Mouse (Mus musculus): ENCODE measurements around the gene Zdhhc8. TPM values are rescaled to one million over a fixed set of nuclear protein-coding genes. Genes with fewer than 3 reads are reported as not detected.

Gene Zdhhc8
- 7.3 and 7.6 TPM in 2 replicates for total RNA-seq (2015)
- 2.4 and 7.0 TPM in 2 replicates for total RNA-seq (2017)

DNA sequence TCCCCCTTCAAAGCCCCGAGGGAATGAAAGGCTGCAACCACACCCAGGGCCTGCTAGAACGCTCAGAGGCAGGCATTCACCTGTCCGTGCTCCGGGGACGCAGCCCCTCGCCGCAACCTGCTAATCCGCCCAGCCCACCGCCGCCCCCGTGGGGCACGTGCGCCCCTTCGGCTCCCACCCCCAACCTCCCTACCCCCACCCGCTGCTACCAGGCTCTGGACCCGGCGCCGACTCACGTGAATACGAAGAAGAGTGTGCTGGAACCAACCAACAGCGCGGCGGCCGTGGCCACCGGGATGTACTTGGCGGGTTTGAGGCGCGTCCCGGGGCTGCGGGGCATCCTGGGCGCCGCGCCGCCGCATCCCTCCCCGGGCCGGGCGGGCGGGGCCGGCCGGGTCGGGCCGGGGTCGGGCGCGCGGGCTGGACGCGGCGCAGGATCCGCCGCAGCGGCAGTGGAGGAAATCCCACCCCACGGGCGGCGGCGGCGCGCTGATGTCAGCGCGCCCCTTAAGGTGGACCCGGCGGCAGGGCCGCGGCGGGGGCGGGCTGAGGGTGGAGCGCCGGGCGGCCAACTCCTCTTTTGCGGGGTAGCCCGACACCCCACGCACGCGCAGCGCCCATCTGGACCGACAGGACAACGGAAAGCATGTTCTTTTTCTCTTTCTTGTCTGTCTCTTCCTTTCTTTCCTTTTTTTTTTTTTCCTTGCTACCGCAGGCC, at the start of gene Zdhhc8:
Gene Zdhhc8 (minus strand): TSS at position 466 of the 718 bp plus-strand sequence.
- peak; percentile 36 for ATAC-seq (replicated peaks; ENCODE audit: poor library complexity)

DNA sequence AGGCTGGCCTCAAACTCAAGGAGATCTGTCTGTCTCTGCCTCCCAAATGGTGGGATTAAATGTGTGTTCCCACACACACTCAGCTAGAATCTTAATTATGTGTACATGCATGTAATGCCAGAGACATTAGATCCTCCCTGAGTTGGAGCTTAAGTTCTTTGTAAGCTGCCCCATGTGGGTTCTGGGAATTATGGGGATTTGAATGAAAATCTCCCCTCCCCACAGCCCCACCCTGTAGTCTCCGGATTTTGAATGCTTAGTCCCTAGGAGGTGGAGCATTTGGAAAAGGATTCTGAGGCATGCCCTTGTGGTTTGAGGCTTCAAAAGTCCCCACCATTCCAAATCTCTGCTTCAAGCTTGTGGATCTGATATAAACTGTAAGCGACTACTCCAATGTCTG, 40.2 kb upstream of the Zdhhc8 start:
- ATAC-seq (replicated peaks; ENCODE audit: poor library complexity): no peak

DNA sequence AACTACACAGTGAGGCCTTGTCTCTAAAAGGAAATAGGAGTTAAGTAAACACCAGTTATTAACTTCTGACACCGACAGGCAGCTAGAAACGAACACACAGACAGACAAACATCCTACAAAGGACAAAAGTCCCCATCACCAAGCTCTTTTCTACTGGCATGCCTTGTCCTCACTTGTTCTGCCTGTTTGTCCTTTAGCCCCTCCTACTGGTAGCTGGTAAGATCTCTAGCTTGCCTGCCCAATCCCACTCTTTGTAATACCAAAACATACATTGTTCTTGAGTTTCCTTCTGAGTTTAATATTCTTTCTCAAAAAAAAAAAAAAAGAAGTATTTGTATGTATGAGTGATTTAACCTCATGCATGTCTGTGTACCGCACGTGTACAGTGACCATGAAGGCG, 33.2 kb upstream of the Zdhhc8 start:
- ATAC-seq (replicated peaks; ENCODE audit: poor library complexity): peak; percentile 76

DNA sequence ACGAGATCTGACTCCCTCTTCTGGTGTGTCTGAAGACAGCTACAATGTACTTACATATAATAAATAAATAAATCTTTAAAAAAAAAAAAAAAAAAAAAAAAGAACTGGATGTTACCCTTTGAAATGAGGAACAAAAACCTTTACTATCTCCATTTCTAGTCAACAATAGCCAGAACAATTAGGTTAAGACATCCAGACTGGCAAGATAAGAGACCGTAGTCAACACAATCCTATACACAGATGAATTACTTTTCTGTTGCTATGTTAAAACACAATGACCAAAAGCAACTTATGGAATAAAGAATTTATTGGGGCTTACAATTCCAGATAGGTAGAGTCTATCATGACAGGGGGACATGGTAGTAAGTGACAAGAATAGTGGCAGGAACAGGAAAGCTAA, 30.1 kb upstream of the Zdhhc8 start:
- no peak for ATAC-seq (replicated peaks; ENCODE audit: poor library complexity)

DNA sequence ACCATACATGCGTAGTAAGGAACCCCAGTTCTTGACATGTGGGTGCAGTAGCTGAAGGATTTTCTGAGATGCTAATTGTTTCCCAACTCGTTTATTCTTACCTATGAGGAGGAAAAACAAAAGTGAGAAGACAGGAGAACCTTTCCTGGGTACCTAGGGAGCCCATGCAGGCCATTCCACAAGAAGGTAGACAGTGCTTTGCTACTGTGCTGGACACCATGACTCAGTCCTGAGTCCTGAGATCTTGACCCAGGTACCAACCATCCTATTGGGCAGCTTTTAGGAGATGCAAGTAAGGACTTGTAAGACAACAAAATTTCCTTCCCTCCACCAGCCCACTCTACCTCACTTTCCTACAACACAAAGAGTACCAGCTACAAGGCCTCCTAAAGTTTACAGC, 23.3 kb upstream of the Zdhhc8 start, which contains the start of gene Gm49776:
Gene Gm49776 (minus strand): TSS at position 101 of the 400 bp plus-strand sequence.
- no peak for ATAC-seq (replicated peaks; ENCODE audit: poor library complexity)

DNA sequence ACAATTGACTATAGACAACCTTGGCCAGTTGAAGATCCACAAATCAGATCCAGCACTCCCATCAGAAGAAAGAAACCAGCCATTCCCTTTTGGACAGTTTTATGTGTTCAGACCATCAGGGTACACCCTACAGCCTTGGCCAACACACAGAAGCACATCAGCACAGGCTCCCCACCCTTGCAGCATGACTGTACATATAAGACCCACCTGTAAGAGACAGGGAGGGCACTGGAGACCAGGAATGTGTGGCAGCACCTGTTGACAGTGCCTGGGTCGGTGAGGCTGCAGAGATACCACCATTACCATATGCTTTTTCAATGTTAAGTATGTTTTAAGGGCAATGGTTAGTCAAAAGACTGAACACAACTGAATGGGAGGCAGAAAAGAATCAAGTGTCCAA, 18.9 kb upstream of the Zdhhc8 start:
- ATAC-seq (replicated peaks; ENCODE audit: poor library complexity): no peak

DNA sequence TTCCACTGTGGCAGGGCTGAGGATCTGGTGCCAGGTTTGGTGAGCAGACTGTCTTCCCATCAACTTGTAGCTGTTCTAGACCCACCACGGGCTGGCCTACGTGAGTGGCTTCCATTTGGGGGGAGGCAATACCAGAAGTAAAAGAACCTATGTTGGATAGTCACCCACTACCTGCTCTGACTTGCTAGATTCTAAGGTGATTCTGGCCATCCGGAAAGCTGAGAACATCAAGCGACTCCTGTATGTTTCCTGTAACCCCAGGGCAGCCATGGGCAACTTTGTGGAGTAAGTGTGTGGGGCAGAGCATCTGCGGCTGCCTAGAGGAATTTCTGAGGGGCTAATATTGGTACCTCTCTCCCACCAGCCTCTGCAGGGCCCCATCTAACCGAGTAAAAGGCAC, 17.8 kb upstream of the Zdhhc8 start:
- no peak for ATAC-seq (replicated peaks; ENCODE audit: poor library complexity)

DNA sequence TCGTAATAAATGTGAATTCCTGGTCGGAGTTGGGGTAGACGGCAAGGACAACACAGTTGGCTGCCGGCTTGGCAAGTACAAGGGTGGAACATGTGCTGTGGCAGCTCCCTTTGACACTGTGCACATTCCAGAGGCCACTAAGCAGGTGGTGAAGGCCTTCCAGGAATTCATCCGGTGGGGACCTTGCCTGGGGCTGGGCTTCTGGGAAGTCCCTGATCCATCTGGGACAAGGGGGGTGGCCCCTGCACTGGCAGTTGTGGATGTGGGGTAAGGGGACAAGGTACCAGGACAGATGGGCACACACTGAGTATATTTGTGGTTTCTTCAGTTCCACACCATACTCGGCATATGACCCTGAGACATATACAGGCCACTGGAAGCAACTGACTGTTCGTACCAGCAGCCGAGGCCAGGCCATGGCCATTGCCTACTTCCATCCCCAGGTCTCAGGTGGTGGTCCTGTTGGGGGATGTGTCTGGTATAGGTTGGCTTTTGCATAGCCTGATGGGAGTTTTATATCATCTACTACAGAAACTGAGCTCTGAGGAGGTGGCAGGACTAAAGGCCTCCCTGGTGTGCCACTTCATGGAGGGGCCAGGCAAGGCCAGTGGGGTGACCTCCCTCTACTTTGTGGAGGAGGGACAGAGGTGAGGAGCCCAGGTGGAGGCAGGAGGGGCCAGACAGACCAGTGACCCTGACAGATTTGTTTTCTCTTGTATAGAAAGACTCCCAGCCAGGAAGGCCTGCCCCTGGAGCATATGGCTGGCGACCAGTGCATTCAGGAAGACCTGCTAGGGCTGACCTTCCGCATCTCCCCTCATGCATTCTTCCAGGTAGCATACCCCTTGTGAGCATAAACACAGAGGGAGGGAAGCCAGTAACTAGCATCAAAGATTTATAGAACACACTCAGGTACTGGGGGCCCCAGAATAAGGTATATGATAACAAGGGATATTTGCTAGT, 16.2 kb upstream of the Zdhhc8 start:
- ATAC-seq (replicated peaks; ENCODE audit: poor library complexity): no peak

DNA sequence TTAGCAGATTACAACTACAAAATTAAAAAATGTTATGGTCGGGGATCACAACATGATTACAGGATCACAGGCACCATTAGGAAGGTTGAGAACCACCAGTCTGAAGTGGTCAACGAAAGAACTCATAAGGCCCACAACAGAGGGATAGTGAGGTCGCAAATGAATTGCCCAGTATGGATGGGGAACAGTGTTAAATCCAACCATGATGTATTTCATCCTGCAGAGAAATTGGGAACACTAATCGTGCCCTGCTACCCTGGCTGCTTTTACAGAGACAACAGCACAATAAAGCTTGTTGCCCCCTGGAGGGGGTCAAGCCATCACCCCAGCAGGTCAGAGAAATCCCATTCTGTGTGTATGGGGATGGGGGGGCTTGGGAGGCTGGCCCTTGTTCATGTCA, 15.3 kb upstream of the Zdhhc8 start:
- ATAC-seq (replicated peaks; ENCODE audit: poor library complexity): no peak

DNA sequence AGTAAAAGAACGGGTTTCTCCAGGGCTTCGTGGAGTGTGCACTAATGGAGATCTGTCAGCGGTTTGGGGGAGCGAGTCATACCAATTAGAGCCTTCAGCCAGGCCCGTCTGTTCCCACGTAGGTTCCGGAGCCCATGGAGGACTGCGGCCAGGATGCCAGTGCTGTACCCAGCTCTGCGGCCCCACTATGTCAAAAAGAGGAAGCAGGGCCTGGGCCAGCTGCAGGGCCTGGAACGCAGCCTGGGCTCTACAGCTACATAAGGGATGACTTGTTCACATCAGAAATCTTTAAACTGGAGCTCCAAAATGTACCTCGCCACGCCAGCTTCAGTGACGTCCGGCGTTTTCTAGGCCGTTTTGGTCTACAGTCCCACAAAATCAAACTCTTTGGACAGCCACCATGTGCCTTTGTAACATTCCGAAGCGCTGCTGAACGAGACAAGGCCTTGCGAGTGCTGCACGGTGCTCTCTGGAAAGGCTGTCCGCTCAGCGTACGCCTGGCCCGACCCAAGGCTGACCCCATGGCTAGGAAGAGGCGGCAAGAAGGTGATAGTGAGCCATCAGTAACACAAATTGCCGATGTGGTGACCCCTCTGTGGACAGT, 14.5 kb upstream of the Zdhhc8 start:
- ATAC-seq (replicated peaks; ENCODE audit: poor library complexity): peak; percentile 52

DNA sequence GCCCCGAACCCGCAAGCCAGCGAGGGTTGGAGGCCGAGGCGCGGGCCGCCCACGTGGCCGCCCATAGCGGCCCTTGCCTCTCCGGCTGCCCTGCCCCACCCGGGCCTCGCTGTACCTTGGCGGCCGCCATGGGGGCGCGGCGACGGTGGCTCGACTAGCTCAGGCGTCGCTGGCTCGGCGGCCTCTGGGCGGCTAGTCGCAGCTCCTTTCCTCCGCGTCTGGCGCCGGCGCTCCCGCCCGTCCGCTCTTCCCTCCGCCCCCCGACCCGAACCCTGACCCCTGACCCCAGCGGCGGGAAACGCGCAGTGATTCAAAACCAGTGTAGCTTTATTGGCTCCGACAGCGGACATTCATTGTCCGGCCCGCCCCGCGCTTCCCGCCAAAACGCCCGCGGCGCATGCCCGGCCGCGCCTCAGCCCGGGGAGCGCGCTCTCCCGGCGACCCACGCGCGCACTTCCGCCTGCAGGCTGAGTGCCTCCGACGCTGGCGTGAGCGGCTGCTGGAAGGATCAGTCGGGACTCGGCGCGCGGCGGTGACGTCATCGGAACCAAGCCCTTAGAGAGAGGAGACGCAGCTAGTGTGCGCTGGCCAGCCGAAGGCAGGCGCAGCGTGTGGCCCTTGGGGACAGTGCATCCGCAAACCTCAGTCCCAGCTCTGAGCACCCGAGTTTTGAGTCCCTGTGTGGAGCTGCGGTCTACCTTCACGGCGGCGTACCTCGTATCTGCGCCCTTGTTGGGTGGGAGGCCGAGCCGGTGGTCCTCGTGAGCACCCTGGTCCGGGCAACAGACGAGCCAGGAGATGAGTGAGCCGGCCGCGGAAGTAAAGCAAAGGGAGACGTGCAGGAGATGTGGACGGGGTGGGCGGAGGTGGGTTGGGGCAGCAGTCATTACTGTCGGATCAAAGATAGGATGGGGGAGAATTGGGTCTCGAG, 13.8 kb upstream of the Zdhhc8 start, which contains the start of the genes Trmt2a and Ranbp1:
Gene Trmt2a (plus strand): TSS at position 247 of the 931 bp plus-strand sequence.
Gene Ranbp1 (minus strand): TSS at position 300 of the 931 bp plus-strand sequence.
- peak; percentile 75 for ATAC-seq (replicated peaks; ENCODE audit: poor library complexity)

DNA sequence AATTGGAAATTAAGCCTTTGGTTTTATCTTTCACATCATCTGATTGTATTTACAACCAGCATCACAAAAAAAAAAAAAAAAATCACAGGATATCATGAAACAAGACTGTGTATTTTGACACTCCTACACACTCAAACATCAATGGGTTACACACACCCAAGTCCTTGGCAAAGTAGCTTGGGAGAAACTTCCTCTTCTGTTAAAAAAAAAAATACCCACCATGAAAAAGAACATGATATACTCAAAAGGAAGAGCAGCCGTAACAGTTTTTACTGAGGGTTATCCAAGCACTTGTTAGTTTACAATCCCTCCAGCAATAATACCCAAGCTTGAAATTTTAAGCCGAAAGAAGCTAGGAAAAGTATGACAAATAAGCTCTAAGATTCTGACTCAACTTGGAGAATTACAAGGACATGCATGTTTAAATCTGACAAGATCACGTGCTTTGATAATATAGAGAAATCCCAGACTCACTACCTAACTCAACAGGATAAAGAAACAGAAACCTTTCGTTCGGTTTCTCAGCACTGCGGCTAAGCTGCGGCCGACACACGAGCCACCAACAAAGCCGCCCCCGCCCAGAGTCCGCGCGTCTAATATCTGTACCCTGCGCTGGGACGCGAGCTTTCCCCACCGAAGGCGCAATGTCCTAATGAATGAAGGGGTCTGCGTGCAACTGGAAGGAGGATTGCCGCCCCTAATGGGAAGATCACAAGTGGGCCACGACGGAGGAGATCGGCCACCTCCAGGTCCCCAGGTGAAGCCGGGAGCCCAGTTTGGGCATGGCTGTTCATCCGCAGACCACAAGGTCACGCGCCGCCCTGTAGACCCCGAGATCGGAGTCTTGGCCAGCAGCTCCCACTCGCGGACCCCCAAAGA, 12.8 kb upstream of the Zdhhc8 start:
- ATAC-seq (replicated peaks; ENCODE audit: poor library complexity): no peak

DNA sequence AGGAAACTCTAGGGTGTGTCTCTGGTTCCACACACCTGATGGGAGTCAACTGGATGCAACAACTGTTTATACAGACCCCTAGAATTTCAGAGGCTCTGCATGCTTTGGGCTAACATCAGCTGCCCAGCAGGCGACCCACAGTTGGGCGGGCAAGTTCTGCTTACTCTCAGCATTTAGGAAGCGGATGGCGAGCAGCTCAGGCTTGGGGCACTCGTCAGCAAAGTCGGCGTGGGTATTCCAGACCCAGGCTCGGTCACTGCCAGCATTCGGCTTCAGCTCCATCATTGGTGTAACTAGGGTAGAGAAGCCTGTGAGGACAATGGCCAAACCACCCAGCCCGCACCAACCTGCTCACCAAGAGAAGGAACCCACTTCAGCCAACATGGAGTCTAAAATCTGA, 6.6 kb upstream of the Zdhhc8 start:
- no peak for ATAC-seq (replicated peaks; ENCODE audit: poor library complexity)

DNA sequence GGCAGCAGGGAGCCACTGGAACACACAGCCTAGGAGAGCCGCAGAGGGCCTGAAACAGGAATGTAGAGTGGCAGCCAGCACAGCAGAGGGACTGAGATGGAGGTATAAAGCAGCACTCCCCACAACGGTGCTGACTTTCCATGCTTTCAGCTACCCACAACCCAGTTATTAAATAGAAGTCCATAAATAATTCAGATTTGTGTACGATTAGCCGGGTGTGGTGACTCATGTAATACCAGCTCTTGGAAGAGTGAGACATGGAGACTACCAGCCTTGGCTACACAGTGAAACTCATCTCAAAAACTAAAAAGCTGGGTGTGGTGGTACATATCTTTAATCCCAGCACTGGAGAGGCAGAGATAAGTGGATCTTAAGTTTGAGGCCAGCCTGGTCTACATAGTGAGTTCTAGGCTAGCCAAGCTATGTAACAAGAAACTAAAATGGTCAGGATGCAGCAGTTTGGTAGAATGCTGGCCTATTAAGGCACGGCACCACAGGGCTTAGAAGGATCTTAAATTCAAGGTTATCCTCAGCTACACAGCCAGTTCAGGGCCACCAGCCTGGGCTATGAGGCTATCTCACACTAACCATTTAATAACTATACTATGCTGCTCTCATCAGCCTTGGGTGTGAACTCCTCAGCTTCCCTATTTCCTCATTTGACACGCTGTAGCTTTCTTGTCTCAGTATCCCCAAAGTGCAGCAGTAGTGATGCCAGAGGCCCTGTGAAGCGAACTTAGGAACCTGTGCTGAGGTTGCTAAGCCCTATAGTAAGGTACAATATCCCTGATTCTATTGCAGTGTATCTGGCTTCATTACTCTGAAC, 2.0 kb upstream of the Zdhhc8 start:
- no peak for ATAC-seq (replicated peaks; ENCODE audit: poor library complexity)

DNA sequence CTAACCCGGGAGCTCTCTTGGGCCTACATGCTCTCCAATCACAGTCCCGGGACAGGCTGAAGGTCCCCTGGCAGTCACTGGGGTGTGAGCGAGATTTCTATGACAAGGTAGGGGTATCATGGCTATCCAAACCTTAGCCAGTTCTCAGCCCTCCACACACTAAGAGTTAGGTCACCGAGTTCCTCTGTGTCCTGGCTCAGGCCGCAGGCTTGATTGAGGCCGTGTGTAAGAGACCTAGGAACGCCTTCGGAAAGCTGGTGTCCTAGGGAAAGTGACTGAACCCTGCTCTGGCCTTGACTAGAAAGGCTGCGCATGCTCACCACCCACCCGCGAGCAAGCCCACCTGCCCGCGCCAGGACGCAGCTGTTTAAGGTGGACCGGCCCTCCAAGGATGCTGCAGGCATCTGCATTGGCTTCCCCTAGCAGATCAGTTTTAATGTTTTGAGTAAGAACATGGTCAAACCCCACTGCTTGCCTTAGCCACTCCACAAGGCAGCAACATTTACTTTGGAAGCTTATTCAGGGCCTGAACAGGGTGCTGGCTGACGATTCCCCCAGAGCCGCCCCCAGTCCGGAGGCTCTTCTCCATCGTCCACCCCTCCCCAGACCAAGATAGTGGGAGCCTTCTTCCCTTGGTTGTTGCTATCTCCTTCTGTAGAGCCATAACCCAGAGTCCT, 591 bp upstream of the Zdhhc8 start:
- peak; percentile 36 for ATAC-seq (replicated peaks; ENCODE audit: poor library complexity)

DNA sequence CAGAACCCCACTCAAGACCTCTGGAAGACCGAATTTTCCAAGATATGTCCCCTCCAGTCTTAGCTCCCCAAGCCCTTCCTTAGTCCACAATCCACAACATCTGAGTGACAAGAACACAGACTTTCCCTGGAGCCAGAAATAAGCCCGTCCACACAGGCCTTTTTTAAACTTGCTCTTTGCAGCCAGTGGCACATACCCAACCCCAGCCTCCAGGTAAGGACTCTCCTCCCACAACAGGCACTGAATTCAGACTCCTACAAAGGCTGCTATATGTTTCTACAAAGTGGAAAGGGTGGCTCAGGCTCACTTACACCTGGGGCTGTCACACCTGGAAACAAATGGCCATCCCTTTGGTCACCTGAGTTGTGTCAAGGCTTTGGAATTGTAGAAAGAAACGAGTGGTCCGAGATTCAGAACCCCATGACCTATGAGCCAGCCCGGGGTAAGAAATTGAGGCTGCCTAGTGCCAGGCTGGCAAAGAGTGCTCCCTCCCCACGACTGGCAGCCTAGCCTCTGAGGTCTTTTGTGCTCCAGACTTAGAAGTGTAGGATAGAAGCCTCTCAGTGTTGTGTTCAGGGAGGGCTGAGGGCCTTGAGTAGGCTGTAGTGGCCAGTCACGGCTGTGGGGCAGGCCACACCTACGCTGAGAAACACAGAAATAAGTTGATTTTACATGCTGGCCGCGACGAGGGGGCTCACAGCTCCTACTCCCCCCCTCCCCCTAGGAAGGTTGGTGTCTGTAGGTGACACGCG, 841 bp downstream of the Zdhhc8 start:
- ATAC-seq (replicated peaks; ENCODE audit: poor library complexity): peak; percentile 4; the same call in 1 of the 2 replicates

DNA sequence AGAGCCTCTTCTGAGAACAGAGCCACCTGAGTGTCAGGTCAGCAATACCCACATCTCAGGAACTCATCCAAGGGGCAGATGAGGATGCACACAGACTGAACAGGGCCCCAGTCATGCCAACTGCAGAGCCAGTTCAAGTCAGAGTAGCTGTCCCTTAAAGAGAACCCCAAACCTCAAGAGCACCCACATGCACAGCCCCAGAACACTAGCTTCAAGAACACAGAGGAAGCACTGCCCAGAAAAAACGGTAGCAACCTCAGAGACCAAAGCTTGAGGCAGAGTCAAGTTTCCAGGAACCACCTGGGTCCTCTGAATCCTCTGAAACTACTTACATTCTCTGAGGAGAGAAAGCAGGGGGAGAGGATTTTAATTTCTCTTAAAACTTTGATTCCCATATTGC, 1.5 kb downstream of the Zdhhc8 start:
- ATAC-seq (replicated peaks; ENCODE audit: poor library complexity): no peak
